Mouse (Mus musculus): ENCODE results near the gene Gm20425.

- TF ChIP-seq CHD2 (IDR thresholded peaks at IDR 0.05; ENCODE audit: low read depth, low read length), result no peak
- TF ChIP-seq HCFC1 (IDR thresholded peaks at IDR 0.05; ENCODE audit: borderline replicate concordance, insufficient read depth, low read length), result no peak
Observed at GRCm38 (mm10) chr9:103174771-103175519, 55.2 kb downstream of the Gm20425 start.

All from ES-E14 (cell line).